Mouse (Mus musculus): ENCODE measurements at regions not wholly inside any gene's neighbourhood (a gene's known extent, or its start where the extent isn't known, plus 50 kb on each side); places are given as distances from the start of the nearest gene placed in this dataset.

DNA sequence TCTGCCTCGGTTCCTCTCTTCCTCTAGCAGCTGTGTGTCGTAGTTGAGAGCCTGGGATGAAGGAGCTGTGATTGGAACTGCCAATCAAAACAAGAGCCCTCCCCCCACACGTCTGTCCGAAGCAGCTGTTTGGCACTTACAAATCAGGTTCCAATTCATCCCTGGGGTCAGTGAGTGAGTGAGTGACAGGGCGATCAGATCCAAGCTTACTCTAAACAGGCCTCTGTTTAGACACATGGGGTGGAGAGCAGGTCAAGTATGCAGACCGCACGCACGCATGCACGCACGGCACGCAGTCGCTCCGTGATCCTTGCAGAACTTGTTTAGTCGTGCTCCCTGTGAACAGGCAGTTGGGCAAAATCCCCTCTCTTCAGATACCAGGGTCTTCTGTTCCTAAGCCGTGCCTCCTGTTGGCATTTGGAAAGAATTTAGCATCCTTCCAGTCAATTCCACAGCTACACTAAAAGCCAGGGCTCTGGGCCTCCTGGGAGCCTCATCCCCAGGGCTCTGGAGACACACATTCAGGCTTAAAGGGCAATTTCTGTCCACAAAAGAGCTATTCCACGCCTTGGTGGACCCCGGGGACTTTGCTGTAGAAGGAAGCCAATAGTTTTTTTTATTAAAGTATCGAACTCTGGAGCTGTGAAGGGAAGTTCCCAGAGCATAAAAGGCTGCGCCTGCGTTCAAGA is 52.2 kb upstream of the Kcng1 start:
- Histone ChIP-seq H3K36me3 (ENCODE audit: control insufficient read depth, insufficient read depth, low read length) (no peaks in the 10 kb centered on the region), H3K4me3 (ENCODE audit: low read depth, low read length) (no peak overlapping the region), H3K27ac (ENCODE audit: low read depth, low read length) (no peak overlapping the region), H3K9ac (ENCODE audit: low read length) (no peak overlapping the region), H3K4me1 (replicated peaks; ENCODE audit: control insufficient read depth, insufficient read depth, low read length) (peaks cover 3% of the 10 kb centered on the region; the same call in 1 of the 2 replicates), H3K4me2 (ENCODE audit: low read depth, low read length, severe bottlenecking) (no peak overlapping the region), H3K9me3 (ENCODE audit: control insufficient read depth, low read length) (no peaks in the 10 kb centered on the region), H3K27me3 (ENCODE audit: control insufficient read depth, insufficient read depth, low read length) (no peaks in the 10 kb centered on the region)
- DNase-seq (ENCODE audit: low spot score), result no peak
- ATAC-seq (replicated peaks; ENCODE audit: low FRiP score), result 0 out of 2 replicates have a peak, but pooled peaks have one; percentile 10
- 59% methylated on average over 20 of the region's 20 CpGs for WGBS

DNA sequence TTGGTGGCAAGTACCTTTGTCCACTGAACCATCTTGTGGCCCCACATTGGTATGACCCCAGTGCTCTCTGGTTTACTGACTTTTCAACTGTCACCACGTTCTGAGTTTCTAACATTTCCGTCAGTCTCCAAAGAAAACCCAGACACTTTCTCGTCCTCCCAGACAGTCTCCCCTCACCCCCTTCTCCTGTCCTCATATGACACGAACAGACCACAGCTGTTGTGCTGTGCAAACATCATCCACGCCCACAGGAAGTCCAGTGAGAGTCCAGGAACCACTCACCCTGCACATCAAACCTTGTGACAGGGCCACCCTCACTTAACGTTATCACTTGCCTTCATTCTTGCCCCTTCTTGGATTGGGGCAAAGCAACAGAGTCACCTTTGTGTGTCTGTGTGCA is 51.4 kb upstream of the Kcng1 start:
- Histone ChIP-seq H3K4me1 (replicated peaks; ENCODE audit: control insufficient read depth, insufficient read depth, low read length) (peaks cover 3% of the 10 kb centered on the region; the same call in 1 of the 2 replicates), H3K4me3 (ENCODE audit: low read depth, low read length) (no peak overlapping the region), H3K27me3 (ENCODE audit: control insufficient read depth, insufficient read depth, low read length) (no peaks in the 10 kb centered on the region), H3K36me3 (ENCODE audit: control insufficient read depth, insufficient read depth, low read length) (no peaks in the 10 kb centered on the region), H3K27ac (ENCODE audit: low read depth, low read length) (no peak overlapping the region), H3K4me2 (ENCODE audit: low read depth, low read length, severe bottlenecking) (no peak overlapping the region), H3K9me3 (ENCODE audit: control insufficient read depth, low read length) (no peaks in the 10 kb centered on the region), H3K9ac (ENCODE audit: low read length) (no peak overlapping the region)
- DNase-seq (ENCODE audit: low spot score), result no peak
- no peak for ATAC-seq (replicated peaks; ENCODE audit: low FRiP score)
- 80% methylated on average over 6 of the region's 6 CpGs for WGBS

Measured in forebrain, embryonic 11.5 days (tissue).